Mouse (Mus musculus): Measurements from ENCODE around the gene Vwa3b.

DNA sequence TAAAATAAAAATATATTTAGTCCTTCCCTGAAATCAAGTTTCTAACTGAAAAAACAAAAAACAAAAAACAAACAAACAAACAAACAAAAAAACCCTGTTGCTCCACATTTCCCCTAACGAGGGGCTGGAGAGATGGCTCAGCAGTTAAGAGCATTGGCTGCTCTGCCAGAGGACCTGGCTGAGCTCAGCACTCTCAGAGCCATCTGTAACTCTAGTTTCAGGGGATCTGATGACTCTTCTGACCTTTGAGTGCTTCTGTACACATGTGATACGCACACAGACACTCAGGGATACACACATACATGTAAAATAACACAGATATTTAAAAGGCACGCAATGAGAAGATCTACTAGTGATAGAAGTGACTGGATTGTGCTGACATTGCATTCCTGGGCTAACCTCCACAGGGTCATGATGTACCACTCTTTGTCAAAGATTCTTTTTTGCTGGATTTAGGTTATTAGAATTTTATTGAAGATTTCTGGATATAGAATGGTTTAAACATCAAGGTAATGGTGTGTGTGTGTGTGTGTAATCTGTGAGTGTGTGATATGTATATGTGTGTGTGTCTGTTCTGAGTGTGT, 14.7 kb upstream of the Vwa3b start:
- TF ChIP-seq POLR2A (IDR thresholded peaks at IDR 0.05; ENCODE audit: insufficient read length, low read depth) (no peak), MYOD1 (IDR thresholded peaks at IDR 0.05; ENCODE audit: control insufficient read depth in 1 of 3, insufficient read length in 2 of 3, low read depth in 2 of 3) (no peak), USF1 (IDR thresholded peaks at IDR 0.05; ENCODE audit: low read depth) (no peak), E2F4 (IDR thresholded peaks at IDR 0.05; ENCODE audit: insufficient read depth) (no peak), TCF12 (IDR thresholded peaks at IDR 0.05; ENCODE audit: insufficient read depth, poor library complexity, severe bottlenecking) (no peak), CEBPB (IDR thresholded peaks at IDR 0.05; ENCODE audit: insufficient read depth, poor library complexity, severe bottlenecking) (no peak), POLR2AphosphoS2 (IDR thresholded peaks at IDR 0.05; ENCODE audit: insufficient read length, low read depth) (no peak)

Measured in myocyte (in vitro differentiated cells).